Mouse (Mus musculus) forelimb bud, embryonic 11.5 days (tissue): ENCODE data around the gene Igf2bp3.

Experiments used
- DNase-seq: peaks from one replicate; pipeline ENCODE4 v3.0.0-alpha.2; 2012; ENCODE audit warnings: low read depth, low spot score

The Igf2bp3 gene

DNA sequence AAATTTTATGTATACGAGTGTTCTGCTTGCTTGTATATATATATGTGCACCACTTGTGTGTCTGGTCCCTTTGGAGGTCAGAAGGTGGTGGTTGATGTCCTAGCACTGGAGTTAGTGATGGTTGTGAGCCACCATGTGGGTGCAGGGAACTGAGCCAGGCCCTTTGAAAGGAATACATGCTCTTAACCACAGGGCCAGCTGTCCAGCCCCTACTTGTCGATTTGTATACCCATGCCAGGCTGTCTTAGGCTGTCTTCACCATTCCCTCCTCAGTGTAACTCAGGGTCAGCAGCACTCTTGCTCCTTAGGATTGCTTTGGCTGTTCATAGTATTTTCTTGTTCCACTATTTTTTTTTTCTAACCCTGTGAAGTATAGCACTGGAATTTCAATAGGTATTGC is 136.9 kb downstream of the Igf2bp3 start:
- DNase-seq: no peak

DNA sequence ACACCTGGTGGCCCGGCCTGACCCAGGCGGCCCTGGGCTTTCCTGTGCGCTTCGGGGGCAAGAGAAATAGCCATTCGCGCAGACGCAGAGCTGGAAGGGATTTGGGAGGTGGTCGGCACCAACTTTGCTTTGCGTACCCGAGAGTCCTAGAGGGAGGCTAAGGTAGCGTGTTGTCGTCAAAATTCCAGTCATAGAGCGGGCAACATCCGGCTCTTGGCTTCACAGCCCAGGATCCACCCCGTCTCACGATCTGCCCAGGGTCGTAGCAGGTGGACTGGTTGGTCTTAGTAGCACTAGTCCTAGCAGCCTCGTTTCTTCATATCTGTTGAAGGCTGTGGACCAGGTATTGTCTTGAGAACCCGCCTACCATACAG is 140.7 kb downstream of the Igf2bp3 start:
- peak; percentile 38 for DNase-seq

DNA sequence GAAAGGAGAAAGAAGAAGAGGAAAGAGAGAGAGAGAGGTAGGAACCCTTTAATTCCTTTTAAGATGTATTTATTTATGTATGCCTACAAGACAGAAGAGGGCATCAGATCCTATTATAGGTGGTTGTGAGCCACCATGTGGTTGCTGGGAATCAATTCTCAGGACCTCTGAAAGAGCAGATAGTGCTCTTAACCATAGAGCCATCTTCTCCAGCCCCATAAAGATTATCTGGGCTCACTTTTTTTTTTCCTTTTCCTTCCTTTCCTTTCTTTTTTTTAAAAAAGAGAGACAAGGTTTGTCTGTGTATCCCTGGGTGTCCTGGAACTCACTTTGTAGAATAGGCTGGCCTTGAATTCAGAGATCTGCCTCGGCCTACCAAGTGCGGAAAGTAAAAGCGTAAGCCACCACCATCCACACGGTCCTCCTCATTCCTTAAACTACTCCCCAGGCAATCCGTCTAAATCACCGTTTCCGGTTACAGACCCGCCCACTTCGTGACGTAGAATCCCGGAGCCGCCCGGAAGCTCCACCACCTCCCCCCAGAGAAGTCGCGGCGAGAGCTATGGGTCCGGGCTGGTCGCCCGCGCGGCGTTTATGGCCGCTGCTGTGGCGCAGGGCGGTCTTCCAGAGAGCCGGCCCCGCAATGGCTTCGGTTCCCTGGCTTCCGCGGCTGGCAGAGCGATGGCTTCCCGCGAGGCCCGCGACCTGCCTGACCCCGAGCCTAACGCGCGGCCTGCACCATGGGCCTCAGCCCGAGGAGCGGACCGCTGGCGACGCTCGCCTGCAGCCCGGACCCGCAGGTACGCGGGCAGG is 141.2 kb downstream of the Igf2bp3 start, which contains the start of gene Malsu1:
Gene Malsu1, plus strand, starts transcription at position 492 of the 813 bp plus-strand sequence.
- peak; percentile 94 for DNase-seq

DNA sequence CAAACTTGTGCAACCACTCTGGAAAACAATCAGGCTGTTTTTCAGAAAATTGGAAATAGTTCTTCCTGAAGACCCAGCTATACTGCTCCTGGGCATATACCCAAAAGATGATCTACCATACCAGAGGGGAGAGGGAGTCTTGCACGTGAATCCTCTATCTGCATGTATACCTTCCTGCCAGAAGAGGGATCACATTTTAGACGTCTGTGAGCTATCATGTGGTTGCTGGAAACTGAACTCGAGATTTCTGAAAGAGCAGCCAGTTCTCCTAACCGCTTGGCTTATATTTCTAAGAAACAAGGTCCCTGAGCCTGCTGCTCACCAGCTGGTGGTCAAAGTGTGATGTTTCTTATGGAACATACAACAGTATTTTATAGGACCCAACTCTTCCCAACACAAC is 146.4 kb downstream of the Igf2bp3 start:
- DNase-seq: no peak

DNA sequence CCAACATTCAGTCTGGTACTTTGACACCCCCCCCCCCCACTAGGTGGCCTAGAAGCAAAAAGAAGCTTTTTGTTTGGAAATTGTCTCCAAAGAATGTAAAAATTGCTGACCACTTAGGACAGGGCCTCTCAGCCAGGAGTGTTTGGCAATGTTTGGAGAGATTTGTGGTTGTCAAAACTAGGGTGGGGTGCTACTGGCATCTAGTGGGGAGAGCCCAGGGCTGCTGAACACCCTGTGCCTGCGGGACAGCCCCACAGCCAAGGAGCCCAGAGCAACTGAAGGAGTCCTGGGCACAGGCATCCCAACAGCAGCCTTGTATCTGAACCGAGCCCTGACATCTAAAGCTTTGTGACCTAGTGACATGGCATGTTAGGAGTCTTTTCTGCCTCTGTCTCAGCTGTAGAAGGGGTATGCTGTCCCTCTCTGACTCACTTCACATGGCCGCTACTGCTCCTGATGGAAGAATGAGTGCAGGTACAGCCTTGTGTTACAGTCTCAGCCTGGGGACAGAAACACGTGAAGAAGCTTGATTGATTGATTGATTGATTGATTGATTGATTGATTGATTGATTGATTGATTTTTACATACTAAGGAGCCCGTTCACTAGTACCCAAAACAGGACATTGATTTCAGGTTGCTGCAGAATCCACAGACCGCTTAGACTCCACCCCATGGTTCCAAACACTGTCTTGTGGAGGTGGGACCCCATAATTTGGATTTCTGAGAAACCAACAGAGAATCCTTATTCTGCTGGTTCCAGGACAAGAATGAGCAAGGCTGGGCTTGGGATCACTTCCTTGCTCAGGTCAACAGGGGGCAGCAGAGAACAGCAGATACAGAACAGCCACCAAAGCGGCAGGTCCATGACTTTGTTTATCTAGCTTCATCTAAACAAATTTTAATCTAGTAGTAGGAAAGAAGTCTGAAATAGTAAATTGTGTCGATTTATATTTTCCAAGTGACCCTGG is 157.4 kb downstream of the Igf2bp3 start:
- peak; percentile 70 for DNase-seq

DNA sequence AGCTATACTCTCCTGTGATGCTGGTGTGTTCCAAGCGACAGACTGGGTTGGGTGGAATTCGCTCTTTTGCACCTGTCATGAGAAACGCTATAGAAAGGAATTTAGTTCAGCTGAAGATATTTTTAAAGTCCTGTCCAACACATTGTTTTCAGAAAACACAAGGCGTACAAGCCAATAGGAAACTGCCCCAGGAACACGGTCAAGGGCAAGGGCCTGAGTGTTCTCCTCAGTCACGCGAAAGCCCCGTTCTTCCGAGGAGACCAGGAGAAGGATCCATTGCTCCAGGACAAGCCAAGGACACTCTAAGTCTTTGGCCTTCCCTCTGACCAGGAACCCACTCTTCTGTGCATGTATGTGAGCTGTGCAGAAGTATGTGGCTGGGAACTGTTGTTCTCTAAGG is 158.7 kb downstream of the Igf2bp3 start:
- DNase-seq: no peak

DNA sequence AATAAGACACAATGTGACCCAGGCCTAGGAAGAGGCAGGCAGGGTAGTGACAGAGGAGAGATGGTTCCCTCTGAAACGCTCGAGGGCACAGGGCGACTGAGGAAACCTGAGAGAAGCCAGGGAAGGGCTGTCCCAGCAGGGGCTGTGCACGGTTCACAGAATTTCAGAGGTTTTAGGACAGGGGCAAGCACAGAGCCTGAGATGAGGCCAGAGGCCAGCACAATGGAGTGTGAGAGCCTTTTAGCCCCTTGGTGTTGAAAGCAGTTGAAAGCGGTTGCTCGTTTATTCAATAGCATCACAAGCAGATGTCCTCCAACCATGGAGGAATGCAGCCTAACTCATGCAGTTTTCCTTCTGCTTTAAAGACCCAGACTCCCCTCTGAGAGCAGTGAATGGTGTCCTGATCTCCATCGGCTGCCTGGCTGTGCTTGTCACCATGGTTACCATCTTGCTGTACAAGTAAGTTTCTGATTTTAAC is 159.5 kb downstream of the Igf2bp3 start:
- DNase-seq: no peak

DNA sequence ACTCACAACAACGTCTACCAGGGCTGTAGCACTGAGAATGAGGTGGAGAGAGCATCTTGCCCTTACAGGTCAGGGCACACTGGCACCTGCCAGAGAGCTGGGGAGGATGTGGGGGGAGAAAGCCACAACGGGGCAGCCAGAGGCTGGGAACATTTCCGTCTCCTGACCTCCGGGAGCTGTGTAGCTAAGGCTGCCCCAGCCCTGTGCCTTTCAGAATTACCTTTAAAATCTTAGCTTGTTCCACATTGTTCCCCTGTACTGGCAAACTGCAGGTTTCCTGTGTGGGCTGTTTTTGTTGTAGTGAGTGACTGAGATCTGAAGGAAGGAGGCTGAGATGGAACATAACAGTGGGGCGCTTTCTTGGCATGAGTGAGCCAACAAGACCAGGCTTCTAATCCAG is 162.6 kb downstream of the Igf2bp3 start:
- DNase-seq: no peak

DNA sequence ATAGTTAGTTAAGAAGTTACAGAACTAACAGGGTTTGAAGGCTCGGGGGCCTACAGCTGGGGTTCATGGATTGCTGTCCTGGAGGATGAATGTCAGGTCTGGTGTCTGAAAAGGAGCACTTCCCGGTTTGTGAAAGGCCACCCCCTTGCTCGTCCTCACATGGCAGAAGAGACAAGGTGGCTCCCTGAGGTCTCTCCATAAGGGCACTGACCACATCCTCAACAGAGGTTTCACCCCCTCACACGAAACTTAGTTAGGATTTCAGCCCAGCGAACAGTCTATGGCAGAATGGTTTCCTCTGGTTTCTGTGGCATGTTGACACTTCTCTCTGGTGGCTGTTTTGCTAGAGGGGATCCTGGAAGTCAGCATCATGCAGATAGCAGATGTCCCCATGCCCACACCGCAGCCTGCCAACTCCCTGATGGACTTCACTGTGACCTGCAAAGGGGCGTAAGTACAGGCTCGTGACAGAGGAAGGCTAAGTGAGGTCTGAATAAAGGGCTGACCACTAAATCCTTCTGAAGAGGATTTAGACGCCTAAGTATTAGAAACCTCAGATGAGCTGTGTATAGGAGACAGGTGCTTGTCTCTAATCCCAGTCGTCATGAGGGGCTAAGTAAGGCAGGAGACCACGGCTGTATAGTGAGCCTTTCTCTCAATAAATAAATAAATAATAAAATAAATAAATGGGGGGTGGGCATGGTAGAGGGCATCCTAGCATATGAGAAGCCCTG is 163.9 kb downstream of the Igf2bp3 start:
- no peak for DNase-seq

DNA sequence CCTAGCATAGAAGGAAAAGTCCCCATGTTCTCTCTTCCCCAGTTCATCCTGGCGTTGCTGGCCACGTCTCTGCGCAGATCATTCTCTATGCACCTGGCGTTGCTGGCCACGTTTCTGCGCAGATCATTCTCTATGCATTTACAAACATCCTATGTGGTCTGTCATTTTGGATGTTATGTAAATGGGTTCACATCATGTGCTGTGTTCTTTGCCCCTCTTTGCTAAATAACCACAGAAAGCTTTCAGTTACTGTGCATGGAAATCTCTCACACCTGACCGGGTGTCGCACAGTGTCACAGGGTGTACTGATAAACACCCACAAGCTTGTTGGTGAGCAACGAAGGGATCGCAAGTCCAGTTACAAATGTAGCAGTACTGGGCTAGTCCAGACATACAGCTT is 166.4 kb downstream of the Igf2bp3 start:
- DNase-seq: no peak

DNA sequence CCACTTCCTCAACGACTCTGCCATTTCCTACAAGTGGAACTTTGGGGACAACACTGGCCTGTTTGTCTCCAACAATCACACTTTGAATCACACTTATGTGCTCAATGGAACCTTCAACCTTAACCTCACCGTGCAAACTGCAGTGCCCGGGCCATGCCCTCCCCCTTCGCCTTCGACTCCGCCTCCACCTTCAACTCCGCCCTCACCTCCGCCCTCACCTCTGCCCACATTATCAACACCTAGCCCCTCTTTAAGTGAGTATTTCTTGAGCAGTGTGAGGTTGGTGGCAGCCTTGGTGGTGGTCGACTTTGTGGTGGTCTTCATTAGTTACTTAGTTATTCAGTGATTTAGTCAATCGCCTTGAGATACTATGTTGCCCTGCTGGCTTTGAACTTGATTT is 166.9 kb downstream of the Igf2bp3 start:
- no peak for DNase-seq

DNA sequence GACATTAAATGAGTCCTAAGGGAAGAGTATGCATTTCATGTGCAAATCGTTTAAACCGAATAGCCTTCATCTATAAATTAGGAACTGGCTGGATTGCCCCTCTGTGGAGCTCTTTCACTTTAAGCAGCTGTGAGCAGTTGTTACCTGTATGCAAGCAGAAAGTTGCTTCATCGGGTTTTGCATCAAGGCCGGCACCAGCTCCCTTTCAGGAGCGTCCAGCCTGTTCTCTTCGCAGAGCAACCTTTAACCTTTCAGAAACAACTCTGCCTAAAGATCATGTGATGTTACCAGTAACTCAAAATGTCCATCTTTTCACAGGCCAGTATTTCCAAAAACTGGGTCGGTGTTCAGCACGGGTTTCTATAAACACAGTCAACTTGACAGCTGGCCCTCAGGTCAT is 167.8 kb downstream of the Igf2bp3 start:
- no peak for DNase-seq

DNA sequence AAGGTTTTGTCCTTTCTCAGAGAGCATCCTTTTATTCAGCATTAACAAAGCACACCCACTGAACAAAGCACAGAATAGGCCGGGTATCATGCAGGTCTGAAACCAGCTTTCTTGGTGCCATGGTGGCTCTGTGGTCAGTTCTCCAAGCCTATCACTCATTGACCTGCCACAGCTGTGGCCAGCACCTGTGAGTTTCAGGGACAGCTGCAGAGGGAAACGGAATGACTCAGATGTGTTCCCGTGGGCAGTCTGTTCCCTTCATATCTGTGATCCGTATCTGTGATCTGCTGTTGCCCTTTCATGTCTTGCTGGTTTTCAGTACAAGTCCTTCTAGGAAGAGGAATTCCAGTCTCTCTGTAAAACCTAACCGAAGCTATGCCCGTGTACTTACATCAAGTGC is 168.3 kb downstream of the Igf2bp3 start:
- no peak for DNase-seq

DNA sequence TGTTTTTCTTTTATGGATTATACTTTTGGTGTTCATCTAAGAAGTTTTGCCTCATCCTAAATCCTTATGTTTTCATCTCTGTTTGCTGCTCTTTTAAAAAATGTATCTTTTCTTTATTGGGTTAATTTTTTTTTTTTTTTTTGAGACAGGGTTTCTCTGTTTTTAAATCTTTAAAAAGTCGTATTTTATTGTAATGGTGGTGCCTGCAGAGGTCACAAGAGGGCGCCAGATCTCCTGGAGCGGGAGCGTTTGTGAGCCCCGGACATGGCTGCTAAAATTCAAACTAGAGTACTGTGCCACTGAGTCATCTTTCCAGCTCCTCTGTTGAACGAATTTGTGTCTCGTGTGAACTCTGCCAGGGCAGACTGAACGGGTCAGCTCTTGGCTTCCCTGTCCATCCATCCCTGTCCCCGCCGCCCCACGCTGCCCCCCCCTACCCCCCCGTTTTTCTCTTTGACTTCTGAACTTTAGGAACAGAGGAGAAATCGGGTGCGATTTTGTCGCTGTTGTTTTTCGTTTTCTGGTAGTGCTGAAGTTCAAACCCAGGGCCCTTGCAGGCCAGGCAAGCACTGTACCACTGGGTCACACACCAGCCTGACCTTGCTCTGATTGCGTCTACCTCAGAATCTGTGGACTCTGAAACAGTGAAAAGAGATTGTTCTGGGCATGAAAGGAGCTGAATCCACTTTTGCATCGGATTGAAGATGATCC is 175.1 kb downstream of the Igf2bp3 start:
- peak; percentile 49 for DNase-seq

DNA sequence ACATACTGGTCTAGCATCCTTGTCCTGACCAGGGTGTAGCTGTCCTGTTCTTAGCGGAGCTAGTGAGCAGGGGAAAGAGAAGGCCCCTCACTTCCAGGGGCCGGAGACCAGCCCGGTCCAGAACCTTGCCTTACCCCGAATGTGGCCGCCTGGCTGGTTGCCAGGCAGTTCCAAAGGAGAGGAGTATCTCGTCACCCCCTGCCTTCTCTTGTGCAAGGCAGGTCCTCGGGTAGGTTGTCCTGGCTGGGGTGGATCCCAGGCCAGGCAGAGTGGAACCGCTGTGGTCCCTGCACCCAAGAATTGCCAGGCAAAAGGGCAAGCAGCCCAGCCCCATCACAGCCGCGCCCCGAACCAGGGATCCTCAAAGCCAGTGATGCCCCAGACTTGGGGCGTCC is 177.5 kb downstream of the Igf2bp3 start:
- no peak for DNase-seq

DNA sequence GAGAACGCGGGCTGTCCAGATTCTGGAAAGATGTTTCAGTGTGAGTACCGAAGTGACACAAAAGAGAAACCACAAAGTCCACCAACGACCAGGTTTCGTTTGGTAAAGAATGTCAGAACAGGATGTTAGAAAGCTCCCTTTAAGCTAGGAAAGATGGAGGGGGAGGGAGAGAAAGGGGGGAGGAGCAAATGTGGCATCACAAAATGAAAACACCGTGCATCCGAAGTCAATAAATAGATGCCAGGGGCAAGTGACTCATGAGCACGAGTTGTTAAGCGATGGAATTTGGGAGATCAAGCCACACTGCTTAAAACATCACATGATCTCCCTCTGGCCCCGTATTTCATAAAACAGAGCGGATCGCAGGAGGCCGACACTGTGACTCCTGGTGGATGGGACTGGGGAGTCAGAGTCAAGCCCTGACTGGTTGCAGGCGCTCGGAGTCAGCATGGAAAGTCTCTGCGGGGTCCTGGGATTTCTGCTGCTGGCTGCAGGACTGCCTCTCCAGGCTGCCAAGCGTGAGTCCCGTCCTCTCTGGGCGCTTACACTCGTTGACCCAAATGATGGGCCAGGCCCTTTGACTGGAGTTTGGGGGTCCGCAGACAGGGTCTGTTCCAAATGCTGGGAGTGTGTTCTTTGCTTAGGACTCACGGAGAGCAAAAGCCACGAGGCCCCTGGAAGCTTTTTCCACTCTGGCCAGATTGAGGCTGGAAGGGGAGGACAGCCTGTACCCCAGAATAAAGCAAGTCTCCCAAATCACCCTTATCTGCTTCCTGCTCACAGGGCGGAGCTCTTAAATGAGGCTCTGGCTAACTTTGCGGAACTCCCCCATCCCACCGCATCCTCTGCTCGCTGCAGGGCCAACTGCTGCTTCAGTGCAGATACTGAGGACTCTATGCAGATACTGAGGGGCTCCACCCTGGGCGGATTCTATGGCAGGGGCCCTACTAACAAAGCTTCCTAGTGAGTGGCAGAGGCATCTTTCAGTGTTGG is 178.2 kb downstream of the Igf2bp3 start, which contains the start of gene Gpnmb:
Gene Gpnmb, plus strand, starts transcription at position 272 of the 993 bp plus-strand sequence.
- DNase-seq: peak; percentile 16
